Mouse (Mus musculus) mouse embryonic stem cell (cell line): ENCODE data around the gene Tubb5.

Experiments used
- in situ Hi-C, 2 experiments: fragments of 300-500 bp; cut with MboI; formaldehyde crosslinking; loops; 1 replicate in 1 of 2; 3 replicates in 1 of 2; pipeline ENCODE4 v1.14.3; 2019 to 2020; ENCODE audit warnings: low sequenced_read_pairs in 2 of 2, low pct_unique_long_range_greater_than_20kb in 1 of 2, mixed read lengths in 1 of 2; ENCODE audit not compliant: unreplicated experiment in 1 of 2

Gene Tubb5

GRCm38 (mm10) chr17:35835424-35836140 is 2.5 kb downstream of the Tubb5 start:
- in situ Hi-C loops: no loop called here

GRCm38 (mm10) chr17:35834696-35835422 is 3.2 kb downstream of the Tubb5 start:
- in situ Hi-C loops: no loop called here

GRCm38 (mm10) chr17:35833894-35834293 is 4.2 kb downstream of the Tubb5 start:
- in situ Hi-C loops: no loop called here

GRCm38 (mm10) chr17:35833239-35833751 is 4.8 kb downstream of the Tubb5 start:
- in situ Hi-C loops: no loop called here

- in situ Hi-C loops: no loop called here
Measured at GRCm38 (mm10) chr17:35832400-35833238, 5.5 kb downstream of the Tubb5 start.

- in situ Hi-C loops: loop anchor here (5.0 kb wide), 2 partner anchors 38 to 43 kb away; partner anchors contain the start of gene Ppp1r18 (in 1 of the 2)
Measured at GRCm38 (mm10) chr17:35829737-35830136, 8.4 kb downstream of the Tubb5 start.

GRCm38 (mm10) chr17:35825109-35825850 is 12.8 kb downstream of the Tubb5 start:
- in situ Hi-C loops: loop anchor here (5.0 kb wide), 2 partner anchors 42 to 47 kb away; partner anchors contain the start of gene Ppp1r18 (in 1 of the 2)

- in situ Hi-C loops: no loop called here
Measured at GRCm38 (mm10) chr17:35824402-35824801, 13.7 kb downstream of the Tubb5 start.

- in situ Hi-C loops: no loop called here
Measured at GRCm38 (mm10) chr17:35822964-35823937, 14.9 kb downstream of the Tubb5 start, which contains the start of gene Flot1. Gene Flot1 (plus strand): TSS chr17:35823230.

- in situ Hi-C loops: no loop called here
Measured at GRCm38 (mm10) chr17:35822564-35822963, 15.5 kb downstream of the Tubb5 start.

GRCm38 (mm10) chr17:35821439-35822430 is 16.4 kb downstream of the Tubb5 start, which contains the start of gene Ier3:
Gene Ier3 (plus strand): TSS chr17:35821684.
- in situ Hi-C loops: no loop called here

GRCm38 (mm10) chr17:35820111-35820510 is 18.0 kb downstream of the Tubb5 start:
- in situ Hi-C loops: no loop called here

GRCm38 (mm10) chr17:35817226-35817625 is 20.9 kb downstream of the Tubb5 start:
- in situ Hi-C loops: no loop called here

- in situ Hi-C loops: no loop called here
Measured at GRCm38 (mm10) chr17:35816686-35817085, 21.4 kb downstream of the Tubb5 start.

GRCm38 (mm10) chr17:35815836-35816235 is 22.3 kb downstream of the Tubb5 start:
- in situ Hi-C loops: no loop called here

- in situ Hi-C loops: no loop called here
Measured at GRCm38 (mm10) chr17:35814678-35815077, 23.4 kb downstream of the Tubb5 start.
